ENCODE assay signal across 26 mouse cellular contexts in genomic region chr4:99670203-99670851, GRCm38 (mm10). TPM values are rescaled to one million over a fixed set of nuclear protein-coding genes. Genes with fewer than 3 reads are reported as not detected.
"Had no signal": no experiment of that assay in that cellular context is flagged by ENCODE, and none has a peak within 500 bp of the region (broad histone marks: within the 10 kb centered on the region; RNA-seq: fewer than 3 reads in every experiment).

No protein-coding gene starts in this region.

- ATAC-seq: liver, embryonic 12.5 days had no signal

- H3K4me2 ChIP-seq: limb, embryonic 13.5 days; liver, embryonic 12.5 days; liver, embryonic 15.5 days; neural tube, embryonic 12.5 days; neural tube, embryonic 15.5 days; stomach, embryonic 15.5 days had no signal

- H3K27ac ChIP-seq: kidney, postnatal 0 days; layer of hippocampus, adult 2 months; limb, embryonic 10.5 days; limb, embryonic 13.5 days; liver, embryonic 12.5 days; liver, embryonic 15.5 days; midbrain, embryonic 10.5 days; neural tube, embryonic 12.5 days; neural tube, embryonic 15.5 days; stomach, embryonic 15.5 days had no signal

- H3K9me3 ChIP-seq: limb, embryonic 10.5 days; limb, embryonic 13.5 days; liver, embryonic 12.5 days; liver, embryonic 15.5 days; midbrain, embryonic 10.5 days; neural tube, embryonic 12.5 days; neural tube, embryonic 15.5 days; stomach, embryonic 15.5 days had no signal

- H3K4me3 ChIP-seq: layer of hippocampus, adult 2 months; limb, embryonic 10.5 days; limb, embryonic 13.5 days; liver, embryonic 12.5 days; liver, embryonic 15.5 days; megakaryocyte, embryonic 14.5 days; midbrain, embryonic 10.5 days; neural tube, embryonic 12.5 days; neural tube, embryonic 15.5 days; stomach, embryonic 15.5 days had no signal

- H3K4me1 ChIP-seq: limb, embryonic 10.5 days; limb, embryonic 13.5 days; liver, embryonic 12.5 days; liver, embryonic 15.5 days; megakaryocyte, embryonic 14.5 days; midbrain, embryonic 10.5 days; neural tube, embryonic 12.5 days; neural tube, embryonic 15.5 days; stomach, embryonic 15.5 days had no signal

- DNase-seq: kidney, adult 2 months; kidney, postnatal 25 days; layer of hippocampus, adult 9-11 months; liver; lung, adult 2 months; lung, postnatal 36 days; midbrain, embryonic 14.5 days; retina, postnatal 1 day; spleen, adult 18-20 months; thymus, postnatal 25 days had no signal

- H3K9ac ChIP-seq: limb, embryonic 13.5 days; liver, embryonic 12.5 days; liver, embryonic 15.5 days; neural tube, embryonic 12.5 days; neural tube, embryonic 15.5 days; stomach, embryonic 15.5 days had no signal

- H3K36me3 ChIP-seq: limb, embryonic 10.5 days; limb, embryonic 13.5 days; liver, embryonic 12.5 days; liver, embryonic 15.5 days; midbrain, embryonic 10.5 days; neural tube, embryonic 12.5 days; neural tube, embryonic 15.5 days; stomach, embryonic 15.5 days had no signal

RNA-seq across cellular contexts. Expression of gene Foxd3, which starts 14.2 kb away (rescaled TPM):
- total RNA-seq: layer of hippocampus, adult 2 months; layer of hippocampus, postnatal 25 days; left cerebral cortex, adult 18-20 months; left cerebral cortex, postnatal 25 days had no signal
- polyA plus RNA-seq: kidney, embryonic 14.5 days; liver, embryonic 15.5 days; thymus, postnatal 0 days had no signal
